Mouse (Mus musculus): ENCODE data around the gene Gm20388. TPM values are rescaled to one million over a fixed set of nuclear protein-coding genes. Genes with fewer than 3 reads are reported as not detected.

Gene Gm20388
- polyA plus RNA-seq, 1 experiment from 2014 or later = 5.3 TPM

DNA sequence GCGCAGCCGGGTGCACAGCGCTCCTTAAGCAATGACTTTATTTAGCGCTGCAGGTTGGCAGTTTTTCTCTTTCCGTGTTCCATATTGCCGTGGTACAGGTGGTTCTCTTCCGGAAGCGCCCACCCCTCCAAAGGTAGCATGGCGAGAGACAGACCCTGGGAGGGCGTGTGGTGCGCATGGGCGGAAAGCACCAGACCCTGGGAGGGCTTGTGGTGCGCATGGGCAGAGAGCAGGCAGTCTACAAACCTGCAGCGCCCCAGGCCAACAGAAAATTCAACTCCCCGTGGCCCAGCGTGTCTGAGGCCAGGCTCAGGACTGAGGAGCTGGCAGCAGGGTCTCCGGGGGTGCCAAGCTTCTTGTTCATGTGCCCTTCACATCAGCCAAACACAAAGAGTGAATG, 1660.2 kb downstream of the Gm20388 start:
- H3K9me3 ChIP-seq (ENCODE audit: control insufficient read depth, low read length) = no peaks in the 10 kb centered on the region
- peak overlapping the region; percentile 51 for H3K4me2 ChIP-seq
- DNase-seq (ENCODE audit: low spot score) (no peak), ATAC-seq (replicated peaks; ENCODE audit: low FRiP score) (no peak)
- H3K4me3 ChIP-seq (ENCODE audit: low read depth, low read length) = 0 out of 2 replicates have a peak overlapping the region, but pooled peaks have one; percentile 4
- H3K27ac ChIP-seq (ENCODE audit: low read depth, low read length) = no peak overlapping the region; the same call in 1 of the 2 replicates
- H3K36me3 ChIP-seq (ENCODE audit: control insufficient read depth, insufficient read depth, low read length) = no peaks in the 10 kb centered on the region; the same call in 1 of the 2 replicates
- peaks cover 28% of the 10 kb centered on the region for H3K4me1 ChIP-seq (replicated peaks; ENCODE audit: control insufficient read depth, insufficient read depth, low read length)
- 75% methylated on average over 17 of the region's 17 CpGs for WGBS
- no peaks in the 10 kb centered on the region for H3K27me3 ChIP-seq (replicated peaks; ENCODE audit: control insufficient read depth, insufficient read depth, low read length)
- no peak overlapping the region for H3K9ac ChIP-seq (ENCODE audit: low read depth, low read length)

GRCm38 (mm10) chr8:121572121-121572520, 1661.5 kb downstream of the Gm20388 start:
- ATAC-seq (replicated peaks; ENCODE audit: low FRiP score) = no peak
- Histone ChIP-seq H3K9me3 (ENCODE audit: control insufficient read depth, low read length) (no peaks in the 10 kb centered on the region), H3K4me3 (ENCODE audit: low read depth, low read length) (no peak overlapping the region), H3K9ac (ENCODE audit: low read depth, low read length) (no peak overlapping the region), H3K4me1 (replicated peaks; ENCODE audit: control insufficient read depth, insufficient read depth, low read length) (peaks cover 34% of the 10 kb centered on the region), H3K27me3 (replicated peaks; ENCODE audit: control insufficient read depth, insufficient read depth, low read length) (no peaks in the 10 kb centered on the region), H3K4me2 (no peak overlapping the region), H3K36me3 (ENCODE audit: control insufficient read depth, insufficient read depth, low read length) (no peaks in the 10 kb centered on the region; the same call in 1 of the 2 replicates), H3K27ac (ENCODE audit: low read depth, low read length) (no peak overlapping the region)
- no peak for DNase-seq (ENCODE audit: low spot score)
- WGBS = 83% methylated on average over 7 of the region's 7 CpGs

GRCm38 (mm10) chr8:121573275-121573674, 1662.6 kb downstream of the Gm20388 start:
- Histone ChIP-seq H3K27me3 (replicated peaks; ENCODE audit: control insufficient read depth, insufficient read depth, low read length) (no peaks in the 10 kb centered on the region), H3K36me3 (ENCODE audit: control insufficient read depth, insufficient read depth, low read length) (no peaks in the 10 kb centered on the region; the same call in 1 of the 2 replicates), H3K4me2 (no peak overlapping the region), H3K4me3 (ENCODE audit: low read depth, low read length) (no peak overlapping the region), H3K4me1 (replicated peaks; ENCODE audit: control insufficient read depth, insufficient read depth, low read length) (peaks cover 37% of the 10 kb centered on the region), H3K9me3 (ENCODE audit: control insufficient read depth, low read length) (no peaks in the 10 kb centered on the region), H3K9ac (ENCODE audit: low read depth, low read length) (no peak overlapping the region), H3K27ac (ENCODE audit: low read depth, low read length) (no peak overlapping the region)
- peak; percentile 64; the same call in 1 of the 2 replicates for ATAC-seq (replicated peaks; ENCODE audit: low FRiP score)
- 67% methylated on average over 3 of the region's 3 CpGs for WGBS
- DNase-seq (ENCODE audit: low spot score) = no peak

- H3K4me1 ChIP-seq (replicated peaks; ENCODE audit: control insufficient read depth, insufficient read depth, low read length) = peaks cover 32% of the 10 kb centered on the region
- H3K9ac ChIP-seq (ENCODE audit: low read depth, low read length) = no peak overlapping the region
- WGBS = 89% methylated on average over 3 of the region's 3 CpGs
- no peak overlapping the region for H3K4me3 ChIP-seq (ENCODE audit: low read depth, low read length)
- no peaks in the 10 kb centered on the region for H3K36me3 ChIP-seq (ENCODE audit: control insufficient read depth, insufficient read depth, low read length)
- no peaks in the 10 kb centered on the region for H3K9me3 ChIP-seq (ENCODE audit: control insufficient read depth, low read length)
- DNase-seq (ENCODE audit: low spot score) (no peak), ATAC-seq (replicated peaks; ENCODE audit: low FRiP score) (no peak)
- no peak overlapping the region for H3K27ac ChIP-seq (ENCODE audit: low read depth, low read length)
- H3K27me3 ChIP-seq (replicated peaks; ENCODE audit: control insufficient read depth, insufficient read depth, low read length) = no peaks in the 10 kb centered on the region
- no peak overlapping the region for H3K4me2 ChIP-seq
Measured at GRCm38 (mm10) chr8:121575661-121576060, 1665.0 kb downstream of the Gm20388 start.

- no peaks in the 10 kb centered on the region for H3K27me3 ChIP-seq (replicated peaks; ENCODE audit: control insufficient read depth, insufficient read depth, low read length)
- WGBS = 3% methylated on average over 32 of the region's 44 CpGs
- no peaks in the 10 kb centered on the region for H3K36me3 ChIP-seq (ENCODE audit: control insufficient read depth, insufficient read depth, low read length)
- peak overlapping the region; percentile 71 for H3K4me3 ChIP-seq (ENCODE audit: low read depth, low read length)
- H3K27ac ChIP-seq (ENCODE audit: low read depth, low read length) = peak overlapping the region; percentile 73
- peaks cover 25% of the 10 kb centered on the region for H3K4me1 ChIP-seq (replicated peaks; ENCODE audit: control insufficient read depth, insufficient read depth, low read length)
- H3K9ac ChIP-seq (ENCODE audit: low read depth, low read length) = peak overlapping the region; percentile 85
- DNase-seq (ENCODE audit: low spot score) (no peak), ATAC-seq (replicated peaks; ENCODE audit: low FRiP score) (peak; percentile 40; the same call in 1 of the 2 replicates)
- H3K9me3 ChIP-seq (ENCODE audit: control insufficient read depth, low read length) = no peaks in the 10 kb centered on the region
- H3K4me2 ChIP-seq = peak overlapping the region; percentile 96
Measured at GRCm38 (mm10) chr8:121577751-121578675, 1667.4 kb downstream of the Gm20388 start.

DNA sequence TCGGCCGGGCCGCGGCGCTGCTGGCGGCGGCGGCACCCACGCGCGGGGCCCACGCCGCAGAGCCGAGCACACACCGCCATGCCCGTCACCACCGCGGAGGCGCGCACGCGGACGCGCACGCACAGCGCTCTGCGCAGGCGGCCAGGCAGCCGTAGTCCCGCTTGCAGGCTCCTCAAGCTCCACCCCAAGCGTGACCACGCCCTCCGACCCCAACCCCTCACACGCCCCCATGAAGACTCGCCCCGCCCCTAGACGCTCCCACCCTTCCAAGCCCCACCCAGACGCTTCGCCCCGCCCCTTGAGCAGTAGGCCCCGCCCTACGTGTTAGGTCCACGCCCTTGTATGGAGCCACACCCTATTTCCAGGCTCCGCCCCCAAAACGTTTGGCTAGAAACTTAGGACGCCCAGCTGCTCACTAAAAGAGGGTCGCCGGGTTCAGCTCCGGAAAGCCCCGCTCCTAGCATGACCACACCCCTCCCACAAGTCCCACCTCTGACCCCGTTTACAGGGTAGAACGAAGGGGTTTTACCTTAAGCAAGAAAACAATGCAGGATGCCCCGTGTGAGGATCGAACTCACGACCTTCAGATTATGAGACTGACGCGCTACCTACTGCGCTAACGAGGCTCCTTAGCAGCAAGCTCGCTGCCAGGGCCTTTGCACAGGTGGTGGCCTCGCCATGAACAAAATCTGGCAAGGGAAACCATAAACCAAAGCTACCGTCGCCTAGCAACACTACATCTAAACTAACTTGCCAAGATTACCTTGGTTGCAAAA, 1668.2 kb downstream of the Gm20388 start, which contains the start of gene Fbxo31:
Fbxo31 (minus strand) TSS at position 131 of the 776 bp plus-strand sequence.
- peak within 1 kb of the TSS; percentile 73 for H3K27ac ChIP-seq (ENCODE audit: low read depth, low read length)
- H3K36me3 ChIP-seq (ENCODE audit: control insufficient read depth, insufficient read depth, low read length) = no peaks in the 10 kb centered on the region
- no peaks in the 10 kb centered on the region for H3K27me3 ChIP-seq (replicated peaks; ENCODE audit: control insufficient read depth, insufficient read depth, low read length)
- no peaks in the 10 kb centered on the region for H3K9me3 ChIP-seq (ENCODE audit: control insufficient read depth, low read length)
- H3K4me2 ChIP-seq = peak within 1 kb of the TSS; percentile 96
- 1% methylated on average over 59 of the region's 63 CpGs for WGBS
- peaks cover 20% of the 10 kb centered on the region for H3K4me1 ChIP-seq (replicated peaks; ENCODE audit: control insufficient read depth, insufficient read depth, low read length)
- H3K9ac ChIP-seq (ENCODE audit: low read depth, low read length) = peak within 1 kb of the TSS; percentile 85
- DNase-seq (ENCODE audit: low spot score) = peak; percentile 96
- peak; percentile 92 for ATAC-seq (replicated peaks; ENCODE audit: low FRiP score)
- peak within 1 kb of the TSS; percentile 71 for H3K4me3 ChIP-seq (ENCODE audit: low read depth, low read length)

DNA sequence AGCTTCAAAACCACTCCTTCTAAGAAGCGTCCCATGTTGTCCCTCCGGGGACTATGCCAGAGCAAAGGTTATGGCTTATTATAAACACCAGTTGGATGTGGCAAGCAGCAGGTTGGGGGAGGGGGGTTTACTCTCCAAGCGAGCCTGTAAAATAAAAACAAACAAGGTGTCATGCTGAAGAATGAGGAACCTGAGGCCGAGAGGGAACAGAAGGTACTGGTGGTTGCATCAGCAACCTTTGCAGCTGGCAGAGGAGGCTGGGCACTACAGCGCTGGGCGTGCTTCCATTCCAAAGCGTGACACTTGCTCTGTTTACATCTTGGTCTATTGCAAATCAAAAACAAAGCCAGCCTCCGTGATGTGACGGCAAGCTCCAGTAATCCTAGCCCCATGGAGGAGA, 1669.8 kb downstream of the Gm20388 start:
- H3K27me3 ChIP-seq (replicated peaks; ENCODE audit: control insufficient read depth, insufficient read depth, low read length) = no peaks in the 10 kb centered on the region
- WGBS = 42% methylated on average over 9 of the region's 9 CpGs
- ATAC-seq (replicated peaks; ENCODE audit: low FRiP score) = no peak
- no peaks in the 10 kb centered on the region for H3K36me3 ChIP-seq (ENCODE audit: control insufficient read depth, insufficient read depth, low read length)
- no peak overlapping the region for H3K4me2 ChIP-seq
- no peak overlapping the region for H3K4me3 ChIP-seq (ENCODE audit: low read depth, low read length)
- H3K9ac ChIP-seq (ENCODE audit: low read depth, low read length) = no peak overlapping the region
- no peak overlapping the region for H3K27ac ChIP-seq (ENCODE audit: low read depth, low read length)
- peaks cover 16% of the 10 kb centered on the region for H3K4me1 ChIP-seq (replicated peaks; ENCODE audit: control insufficient read depth, insufficient read depth, low read length)
- H3K9me3 ChIP-seq (ENCODE audit: control insufficient read depth, low read length) = no peaks in the 10 kb centered on the region
- DNase-seq (ENCODE audit: low spot score) = no peak

DNA sequence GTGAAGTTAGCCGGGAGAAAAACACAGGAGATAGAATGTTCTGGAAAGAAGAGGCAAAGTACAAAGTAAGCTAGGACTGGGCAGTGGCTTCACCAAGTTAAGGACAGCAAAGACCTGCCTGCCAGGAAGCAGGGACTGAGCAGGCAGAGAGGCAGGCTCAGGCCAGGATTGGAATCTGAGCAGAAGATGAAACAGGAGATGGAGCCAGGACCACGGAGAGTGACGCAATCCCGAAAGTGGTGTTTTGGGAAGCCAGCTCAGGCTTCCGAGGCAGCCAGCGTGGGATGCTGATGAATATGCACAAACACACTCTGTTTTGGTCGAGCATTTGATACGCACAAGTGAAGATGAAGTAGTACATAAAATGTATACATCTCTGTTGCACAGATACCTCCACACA, 1673.0 kb downstream of the Gm20388 start:
- H3K27me3 ChIP-seq (replicated peaks; ENCODE audit: control insufficient read depth, insufficient read depth, low read length) = no peaks in the 10 kb centered on the region
- no peak overlapping the region for H3K4me2 ChIP-seq
- no peak for DNase-seq (ENCODE audit: low spot score)
- no peaks in the 10 kb centered on the region for H3K9me3 ChIP-seq (ENCODE audit: control insufficient read depth, low read length)
- H3K9ac ChIP-seq (ENCODE audit: low read depth, low read length) = no peak overlapping the region
- no peak overlapping the region for H3K4me3 ChIP-seq (ENCODE audit: low read depth, low read length)
- peaks cover 6% of the 10 kb centered on the region; the same call in 1 of the 2 replicates for H3K4me1 ChIP-seq (replicated peaks; ENCODE audit: control insufficient read depth, insufficient read depth, low read length)
- 50% methylated on average over 8 of the region's 8 CpGs for WGBS
- no peak for ATAC-seq (replicated peaks; ENCODE audit: low FRiP score)
- no peaks in the 10 kb centered on the region for H3K36me3 ChIP-seq (ENCODE audit: control insufficient read depth, insufficient read depth, low read length)
- no peak overlapping the region for H3K27ac ChIP-seq (ENCODE audit: low read depth, low read length)
